Mouse (Mus musculus): ENCODE results near the gene Glis3. TPM values are rescaled to one million over a fixed set of nuclear protein-coding genes. Genes with fewer than 3 reads are reported as not detected.

The Glis3 gene
- polyA plus RNA-seq, 1 experiment: 2.2 TPM

DNA sequence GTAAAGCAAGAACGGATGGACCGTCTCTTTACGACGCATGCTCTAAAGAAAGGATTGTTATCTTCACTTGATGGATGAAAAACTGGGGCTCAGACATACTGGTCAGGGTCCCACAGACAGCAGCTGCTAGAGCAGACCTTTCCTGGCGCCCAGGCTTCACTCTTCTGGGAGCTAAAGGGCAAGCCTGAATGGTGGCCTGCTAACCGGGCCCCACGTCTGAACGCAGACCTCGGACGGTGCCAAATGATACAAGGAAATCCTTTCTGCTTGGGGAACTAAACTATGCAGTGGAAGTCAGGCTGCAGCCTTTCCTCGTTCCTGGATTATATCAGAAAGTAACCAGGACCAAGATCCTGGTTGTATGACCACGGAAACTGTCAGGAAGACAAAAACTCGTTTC lies 86.9 kb downstream of the Glis3 start:
- no peak for DNase-seq (ENCODE audit: low spot score)

DNA sequence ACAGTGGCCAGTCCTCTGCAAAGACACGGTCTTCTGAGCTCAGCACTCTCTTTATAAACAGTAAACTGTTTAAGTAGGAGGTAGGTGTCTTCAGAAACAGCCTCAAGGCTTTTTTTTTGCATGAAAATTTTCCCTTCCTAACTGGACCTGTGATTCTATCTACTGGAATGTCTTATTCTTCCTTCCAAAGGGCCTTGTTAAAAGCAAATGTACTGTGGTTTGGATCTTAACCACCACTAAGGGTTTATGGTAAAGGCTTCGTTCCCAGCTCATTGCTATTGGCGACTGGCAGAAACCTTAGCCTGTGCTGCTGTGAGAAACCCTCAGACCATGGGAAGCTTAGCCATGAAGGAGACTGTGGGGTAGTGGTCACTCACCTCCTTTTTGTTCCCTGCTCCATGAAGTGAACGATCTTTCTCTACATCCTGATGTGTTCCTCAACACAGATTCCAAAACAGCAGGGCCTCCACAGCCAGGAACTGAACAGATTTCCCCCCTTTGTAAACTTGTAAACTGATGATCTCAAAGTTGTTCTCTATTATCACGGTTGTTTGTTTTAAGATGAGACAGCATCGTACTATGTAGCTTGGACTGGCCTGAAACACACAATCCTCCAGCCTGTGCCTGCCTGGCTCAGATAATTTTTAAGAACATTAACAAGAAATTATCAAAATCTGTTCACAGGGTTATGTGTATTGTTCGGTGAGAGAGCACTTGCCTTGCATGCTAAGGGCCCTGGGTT lies 88.0 kb downstream of the Glis3 start:
- no peak for DNase-seq (ENCODE audit: low spot score)

DNA sequence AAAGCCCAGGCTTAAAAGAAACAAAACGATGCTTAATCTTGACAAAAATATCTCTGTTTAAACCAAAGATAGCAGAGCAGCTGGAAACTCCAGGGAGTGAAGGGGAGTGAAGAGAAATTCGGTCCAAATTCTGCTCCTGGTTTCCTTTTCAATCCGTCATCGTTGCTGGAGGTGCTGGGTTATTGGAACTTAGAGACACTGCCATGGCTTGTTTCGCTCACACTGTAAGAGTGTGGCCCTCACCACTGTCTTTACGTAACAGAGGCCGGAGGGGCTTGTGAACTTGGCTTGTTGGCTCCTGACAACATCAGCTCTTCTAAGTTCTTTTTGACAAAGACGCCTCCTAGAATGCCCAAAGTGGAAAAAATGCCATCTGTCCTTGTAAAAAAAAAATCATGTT lies 99.4 kb downstream of the Glis3 start:
- DNase-seq (ENCODE audit: low spot score): no peak

DNA sequence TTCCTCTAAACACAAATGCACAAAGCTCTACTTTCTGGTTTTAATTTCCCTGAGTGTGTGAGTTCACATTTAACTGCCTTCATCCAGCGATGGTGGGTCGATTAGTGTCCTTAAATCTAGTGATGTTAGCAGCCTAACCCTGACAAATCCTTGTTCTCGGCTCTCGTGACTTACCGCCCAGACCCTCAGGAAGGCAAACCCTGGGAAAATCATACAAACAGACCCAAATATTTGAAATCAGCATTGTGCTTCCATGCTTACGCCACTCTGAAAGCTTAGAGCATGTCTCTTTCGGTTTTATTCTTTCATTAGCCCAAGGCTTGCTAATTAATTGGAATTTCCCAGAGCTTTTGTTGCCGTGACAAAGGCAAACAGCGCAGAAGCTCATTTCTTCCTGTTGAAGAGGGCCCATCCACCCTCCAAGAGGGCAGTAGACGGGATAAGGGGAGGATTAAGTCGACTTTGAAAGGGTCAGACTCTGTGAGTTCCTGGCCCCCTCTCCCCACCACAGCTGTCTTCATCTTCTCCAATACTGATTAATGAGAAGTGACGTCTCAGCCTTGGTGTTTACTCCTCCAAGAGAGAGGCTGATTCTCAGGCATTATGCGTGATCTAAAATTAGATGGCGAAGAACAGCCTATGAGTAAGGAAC lies 100.0 kb downstream of the Glis3 start:
- no peak for DNase-seq (ENCODE audit: low spot score)

DNA sequence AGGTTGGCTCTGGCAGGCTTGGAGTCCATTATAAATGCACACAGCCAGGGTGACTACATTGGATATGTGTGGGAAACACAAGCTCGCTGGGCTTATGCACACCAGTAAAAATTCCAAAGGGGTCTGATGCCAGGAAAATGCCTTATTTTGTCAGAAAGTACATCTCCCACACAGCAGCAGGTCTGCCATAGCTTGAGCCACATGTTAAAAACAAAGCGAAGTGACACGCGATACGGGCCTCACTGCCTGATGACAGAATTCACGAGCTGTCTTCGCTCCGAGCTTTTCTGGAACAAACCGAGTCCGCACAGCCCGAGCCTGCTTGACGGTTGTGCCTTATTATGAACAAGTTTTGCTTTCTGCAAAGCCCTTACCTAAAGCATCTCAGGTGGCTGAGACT lies 102.9 kb downstream of the Glis3 start:
- DNase-seq (ENCODE audit: low spot score): no peak

DNA sequence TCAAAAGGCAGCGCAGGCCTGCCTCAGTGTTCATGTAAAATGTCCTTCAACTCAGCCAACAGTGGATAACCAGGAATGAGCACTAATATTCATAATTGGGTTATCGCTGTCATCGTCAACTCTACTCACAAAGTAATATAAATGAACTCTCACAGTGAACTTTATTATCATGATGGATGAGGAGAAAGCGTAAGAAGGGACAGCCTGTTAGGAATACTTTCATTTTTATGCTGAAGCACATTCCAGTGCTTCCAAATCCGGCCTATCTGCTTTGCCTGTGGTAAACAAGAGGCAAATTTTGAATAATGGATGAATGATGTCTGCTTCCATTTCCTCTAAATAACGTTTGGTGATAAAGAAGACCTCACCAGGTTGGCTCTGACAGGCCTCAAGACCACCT lies 103.3 kb downstream of the Glis3 start:
- DNase-seq (ENCODE audit: low spot score): no peak

DNA sequence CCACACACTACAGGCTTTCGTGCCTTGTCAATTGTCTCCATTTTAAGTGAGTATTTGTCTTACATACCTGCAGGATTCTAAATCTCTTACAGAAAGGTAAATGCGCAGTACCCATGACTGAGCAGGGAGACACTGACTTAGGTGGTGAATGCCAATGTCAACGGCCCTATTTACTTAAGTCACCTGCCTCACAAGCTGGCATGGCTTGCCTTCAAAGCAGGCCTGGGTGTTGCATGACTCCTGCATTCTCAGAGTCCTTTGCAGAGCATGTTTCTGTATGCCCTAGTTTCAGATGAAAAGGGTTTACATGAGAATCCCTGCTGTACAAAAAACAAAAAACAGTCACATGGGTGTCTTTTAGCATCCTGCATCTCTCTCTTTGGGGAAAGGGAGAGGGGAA lies 106.2 kb downstream of the Glis3 start:
- DNase-seq (ENCODE audit: low spot score): no peak

DNA sequence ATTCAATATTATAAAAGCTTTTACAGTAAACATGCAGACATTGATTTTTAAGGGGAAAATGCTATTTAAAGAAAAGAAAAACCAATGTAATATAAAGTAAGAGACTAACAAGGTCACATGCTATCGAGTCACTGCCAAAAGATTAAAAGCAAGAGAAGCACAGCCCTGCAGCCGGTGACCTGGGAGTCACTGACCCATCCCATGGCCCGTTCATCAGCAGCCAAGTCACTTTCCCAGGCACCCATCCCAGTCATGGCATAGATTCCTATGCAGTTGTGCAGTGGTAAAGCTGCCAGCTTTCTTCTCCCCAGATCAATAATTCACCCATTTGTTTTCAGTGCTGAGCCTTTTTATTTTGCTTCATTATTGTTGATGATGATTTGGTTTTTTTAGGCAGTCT lies 110.0 kb downstream of the Glis3 start:
- DNase-seq (ENCODE audit: low spot score): no peak

DNA sequence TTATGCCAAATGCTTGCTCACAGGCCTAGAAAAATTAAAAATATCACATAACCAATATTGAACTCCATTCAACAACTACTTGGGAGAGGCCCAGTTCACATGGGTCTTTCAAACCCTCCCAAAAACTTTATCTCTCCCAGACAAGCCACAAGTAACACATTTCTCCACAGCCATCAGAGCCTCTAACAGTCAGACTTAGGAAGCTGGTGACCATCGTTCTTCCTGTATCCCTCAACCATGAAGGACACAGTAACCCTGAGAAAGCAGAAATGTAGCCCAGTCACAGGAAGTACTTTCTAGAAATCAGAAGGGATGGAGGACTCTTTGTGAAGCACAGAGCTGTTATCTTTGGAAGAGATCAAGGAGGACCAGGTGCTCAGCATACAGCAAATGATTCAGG lies 112.8 kb downstream of the Glis3 start:
- no peak for DNase-seq (ENCODE audit: low spot score)

DNA sequence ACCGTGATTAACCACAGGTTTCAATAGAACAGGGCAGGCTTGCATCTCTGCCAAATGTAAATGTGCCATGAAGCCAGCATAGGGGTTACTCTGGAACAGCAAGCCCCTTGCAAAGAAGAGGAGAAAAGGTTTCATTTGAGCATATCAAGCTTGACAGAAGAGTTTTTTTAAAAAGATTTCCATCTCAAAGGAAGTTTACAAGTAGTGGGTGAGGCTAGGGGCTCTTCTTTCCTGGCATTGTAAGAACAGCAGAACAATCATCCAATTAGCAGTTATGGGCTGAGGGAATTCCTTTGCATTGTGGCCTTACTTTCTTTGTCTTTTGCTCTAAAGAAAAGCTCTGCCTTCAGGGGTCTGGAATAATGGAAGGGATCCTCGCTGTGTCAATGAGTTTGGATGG lies 113.3 kb downstream of the Glis3 start:
- DNase-seq (ENCODE audit: low spot score): no peak

DNA sequence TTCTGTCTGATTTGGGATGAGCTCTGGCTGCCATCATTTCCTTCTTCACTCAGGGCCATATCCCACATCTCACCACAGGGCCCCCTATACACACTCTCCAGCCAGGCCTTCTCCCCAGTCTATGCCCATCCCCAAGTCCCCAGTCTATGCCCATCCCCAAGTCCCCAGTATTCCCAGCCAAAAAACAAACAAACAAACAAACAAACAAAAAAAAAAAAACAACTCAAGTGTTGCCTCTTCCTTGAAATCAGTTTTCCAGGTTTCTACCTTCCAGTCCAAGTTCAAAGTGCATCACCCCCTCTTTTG lies 118.2 kb downstream of the Glis3 start:
- no peak for DNase-seq (ENCODE audit: low spot score)

DNA sequence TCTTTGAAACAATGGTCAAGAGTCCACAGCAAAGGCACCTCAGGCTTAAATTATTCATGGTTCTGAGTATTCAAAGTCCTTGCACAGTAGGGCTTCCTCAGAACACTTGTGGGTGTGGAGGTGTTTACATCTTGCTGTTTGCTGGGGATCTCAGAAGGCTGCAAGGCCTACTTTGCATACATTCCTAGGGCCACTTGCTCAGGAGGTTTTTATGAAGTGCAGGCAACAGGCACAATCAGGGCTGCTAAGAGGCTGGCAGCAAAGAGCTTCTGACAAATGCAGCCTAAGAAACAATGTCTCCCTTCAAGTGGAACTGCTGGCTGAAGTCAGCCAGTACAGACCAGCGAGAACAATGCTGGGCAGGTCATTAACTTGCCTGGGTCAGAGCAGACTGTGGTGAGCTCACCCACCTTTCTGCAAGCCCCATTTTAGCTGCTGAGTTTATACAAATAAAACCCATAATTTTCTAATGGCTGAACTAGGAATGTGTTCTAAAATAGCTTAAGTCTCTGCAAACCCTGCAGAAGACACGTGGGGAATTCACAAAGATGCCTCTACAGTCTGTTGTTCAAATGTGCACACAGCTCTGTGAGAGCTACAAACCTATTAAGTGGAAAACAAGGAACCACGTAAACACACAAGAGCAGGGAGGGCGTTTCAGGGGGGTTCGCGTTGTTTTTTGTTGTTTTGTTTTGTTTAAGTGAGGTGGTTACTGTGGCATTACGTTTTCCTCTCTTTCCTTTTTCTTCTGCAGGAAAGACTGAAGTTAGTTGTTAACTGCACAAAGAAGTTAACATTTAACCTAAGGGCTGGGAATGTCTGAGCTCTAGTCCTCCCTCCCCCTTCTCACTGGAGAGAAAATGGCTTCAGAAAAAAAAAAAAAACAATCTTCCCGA lies 118.8 kb downstream of the Glis3 start:
- DNase-seq (ENCODE audit: low spot score): no peak

DNA sequence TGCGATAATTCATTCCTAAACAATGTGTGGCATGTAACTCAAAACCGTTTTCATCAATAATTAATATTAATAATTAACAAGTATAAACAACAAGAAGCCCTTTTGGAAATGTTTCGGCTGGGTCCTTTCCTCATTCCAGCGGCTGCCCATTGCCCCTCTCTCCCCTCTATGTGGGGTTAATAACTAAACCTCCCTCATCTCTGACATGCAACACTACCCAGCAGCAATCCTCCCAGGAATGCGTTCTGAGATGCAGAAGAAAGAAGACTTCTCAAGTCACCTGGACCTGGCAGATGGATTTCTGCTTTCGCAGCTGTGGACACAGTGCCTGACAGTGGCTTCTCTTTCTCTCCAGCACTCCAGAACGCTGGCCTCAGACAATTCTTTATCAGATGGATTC lies 120.0 kb downstream of the Glis3 start:
- DNase-seq (ENCODE audit: low spot score): no peak

DNA sequence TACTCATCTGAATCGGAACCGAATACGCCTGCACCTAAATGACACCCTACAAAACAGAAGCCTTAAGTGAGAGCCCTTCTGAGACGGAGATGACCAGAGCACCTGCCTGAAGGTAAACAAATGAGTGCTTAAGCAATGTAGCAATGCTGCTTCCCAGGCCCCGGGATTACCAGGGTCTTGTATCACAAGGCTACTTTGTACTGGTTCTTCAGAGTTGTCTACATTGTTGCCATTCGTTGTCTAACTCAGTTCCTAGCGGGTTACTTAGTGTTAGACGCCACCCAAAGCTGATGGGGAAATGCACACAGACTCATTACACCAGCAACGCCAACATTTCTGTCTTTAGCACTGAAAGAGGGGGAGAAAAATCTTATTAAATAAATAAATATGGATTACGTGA lies 120.5 kb downstream of the Glis3 start:
- no peak for DNase-seq (ENCODE audit: low spot score)

DNA sequence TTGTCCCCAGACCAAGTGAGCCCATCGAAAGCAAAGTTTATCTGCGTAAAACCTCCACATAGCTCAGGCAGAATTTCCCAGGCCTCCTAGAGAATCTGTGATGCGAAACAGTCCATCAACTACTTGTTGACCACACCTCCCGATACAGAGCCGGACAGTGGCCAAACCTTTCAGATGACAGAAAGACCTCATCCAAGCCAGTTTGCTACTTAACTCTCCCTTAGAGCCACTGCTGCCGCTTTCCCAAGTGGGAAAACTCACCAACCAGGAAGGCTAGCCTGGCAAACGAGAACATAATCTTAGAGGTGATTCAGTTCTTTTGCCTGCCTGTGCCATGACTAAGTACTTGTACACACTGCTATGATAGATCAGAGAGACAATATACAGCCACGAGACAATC lies 121.2 kb downstream of the Glis3 start:
- no peak for DNase-seq (ENCODE audit: low spot score)

DNA sequence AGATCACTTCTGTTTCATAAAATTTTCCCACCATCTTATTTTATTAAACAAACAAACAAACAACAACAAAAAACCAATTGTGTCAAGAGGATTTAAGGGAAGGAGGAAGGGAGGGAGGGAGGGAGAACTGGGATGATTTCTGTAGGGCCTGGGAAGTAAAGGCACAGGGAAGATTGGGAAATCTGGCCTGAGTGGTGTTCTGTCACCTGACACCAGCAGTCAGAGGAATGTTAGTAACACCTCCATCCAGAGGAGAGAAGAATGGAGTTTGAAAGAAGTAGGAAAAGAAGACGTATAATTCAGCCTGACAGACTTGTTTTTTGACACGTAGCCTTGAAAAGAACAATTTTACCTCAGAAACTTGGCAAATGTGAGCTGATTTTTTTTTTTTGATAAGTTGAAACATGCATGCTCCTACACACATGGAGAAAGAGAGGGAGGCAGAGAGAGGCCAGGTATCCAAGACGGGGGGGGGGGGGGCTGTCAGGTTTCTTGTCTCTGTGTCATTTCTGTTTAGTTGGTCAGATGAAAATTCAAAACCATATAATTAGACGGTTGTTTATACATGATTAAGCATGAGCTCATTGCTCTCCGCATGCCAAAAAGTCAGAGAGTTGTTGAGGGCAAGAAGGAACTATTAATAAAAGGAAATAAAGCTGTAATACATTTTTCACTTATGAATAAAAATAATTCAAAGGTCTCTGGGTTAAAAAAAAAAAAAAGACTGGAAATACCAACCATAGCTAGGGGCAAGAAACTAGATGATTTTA lies 122.1 kb downstream of the Glis3 start:
- no peak for DNase-seq (ENCODE audit: low spot score)

DNA sequence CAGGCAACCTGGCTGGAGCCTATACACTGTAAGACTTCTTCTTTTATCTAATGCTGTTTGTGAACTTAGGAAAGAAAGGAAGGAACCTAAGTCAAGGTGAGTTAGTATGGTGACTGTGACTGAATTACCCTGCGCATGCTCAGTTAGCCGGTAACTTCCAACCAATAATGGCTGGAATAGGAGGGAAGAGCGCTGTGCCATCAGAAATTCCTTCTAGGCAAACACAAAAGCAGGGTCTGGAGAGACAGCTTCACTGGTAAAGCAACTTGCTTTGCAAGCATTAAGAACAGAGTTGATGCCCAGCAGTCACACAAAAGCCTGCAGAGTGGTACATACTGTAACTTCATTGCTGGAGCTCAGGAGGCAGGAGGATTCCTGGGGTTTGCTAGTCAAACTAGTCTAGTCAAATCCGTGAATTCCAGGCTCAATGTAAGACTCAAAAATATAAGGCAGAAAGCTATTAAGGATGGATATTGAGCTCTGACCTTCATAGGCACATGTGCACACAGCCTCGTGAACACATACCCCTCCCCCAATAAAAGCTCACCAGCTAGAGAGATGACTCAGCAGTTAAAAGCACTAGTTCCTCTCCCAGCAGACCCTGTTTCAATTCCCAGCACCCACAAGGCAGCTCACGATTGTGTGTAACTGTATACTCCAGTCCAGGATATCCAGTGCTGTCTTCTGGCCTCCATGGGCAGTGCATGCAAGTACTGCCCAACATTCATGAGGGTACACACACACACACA lies 124.5 kb downstream of the Glis3 start:
- no peak for DNase-seq (ENCODE audit: low spot score)

DNA sequence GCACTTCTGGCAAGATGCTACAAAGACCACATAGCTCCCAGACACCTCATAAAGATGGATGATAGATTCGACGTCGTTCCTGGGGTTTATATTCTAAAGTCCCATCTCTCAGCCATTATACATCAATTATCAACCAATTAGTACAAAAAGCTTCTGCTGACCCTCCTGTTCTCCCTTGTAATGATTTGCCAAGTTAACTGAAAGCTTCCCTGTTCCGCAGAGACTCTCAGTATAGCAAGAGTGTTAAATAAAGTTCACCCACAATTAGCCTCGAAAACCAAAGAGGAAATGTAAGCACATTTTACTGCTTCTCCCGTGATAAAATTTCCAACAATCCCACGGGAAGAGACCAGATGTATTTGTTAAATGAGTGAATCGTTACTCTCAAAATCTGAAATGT lies 129.3 kb downstream of the Glis3 start:
- no peak for DNase-seq (ENCODE audit: low spot score)

DNA sequence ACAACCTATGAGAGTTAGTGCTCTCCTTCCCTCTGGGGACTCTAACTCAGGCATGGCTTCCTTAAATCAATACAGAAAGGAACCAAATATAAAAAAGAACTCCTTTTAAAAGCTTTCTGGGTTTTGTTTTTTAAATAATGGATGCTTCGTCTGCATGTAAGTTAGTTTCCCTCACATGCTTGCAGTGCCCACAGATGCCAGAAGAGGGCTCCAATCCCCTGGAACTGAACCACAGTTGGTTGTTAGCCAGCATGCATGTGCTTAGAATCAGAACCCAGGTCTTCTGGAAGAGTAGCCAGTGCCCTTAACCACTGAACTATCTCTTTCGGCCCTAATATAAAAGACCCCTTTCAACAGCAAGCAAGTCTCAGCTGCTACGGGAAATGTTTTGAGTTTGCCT lies 132.9 kb downstream of the Glis3 start:
- no peak for DNase-seq (ENCODE audit: low spot score)

DNA sequence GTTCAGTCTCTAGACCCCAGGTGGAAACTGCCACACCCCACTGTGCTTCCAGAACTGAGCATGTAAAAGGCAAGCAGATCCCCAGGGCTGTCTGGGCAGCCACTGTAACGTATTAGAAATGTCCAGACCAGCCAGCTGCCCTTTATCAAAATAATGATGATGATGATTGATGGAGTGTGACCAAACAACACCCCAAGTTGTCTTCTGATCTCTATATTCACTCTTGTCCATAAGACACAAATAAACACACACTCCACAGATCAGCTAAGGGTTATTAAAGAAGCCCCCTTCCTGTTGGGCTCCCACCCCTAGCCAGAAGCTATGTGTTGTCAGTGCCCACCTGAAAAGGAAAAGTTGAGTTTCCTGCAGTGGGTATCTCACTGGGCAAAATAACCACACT lies 134.4 kb downstream of the Glis3 start:
- no peak for DNase-seq (ENCODE audit: low spot score)

DNA sequence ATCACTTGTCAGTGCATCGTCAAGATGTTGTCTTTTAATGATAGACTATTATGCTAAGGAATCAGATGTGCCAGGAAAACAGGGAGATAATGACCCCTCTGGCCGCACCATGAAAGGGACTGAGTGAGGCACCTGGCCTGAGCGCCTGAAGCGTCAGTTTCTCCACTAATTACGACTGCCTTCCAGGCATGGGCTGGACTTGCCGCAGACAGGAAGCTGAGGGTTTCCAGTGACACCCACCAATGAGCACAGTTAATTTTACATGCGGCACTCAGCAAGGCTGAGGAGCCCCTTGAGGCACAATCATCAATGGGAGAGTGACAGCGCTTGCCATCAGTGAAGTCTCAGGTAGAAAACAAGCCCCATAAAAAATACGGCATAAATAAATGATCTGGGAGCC lies 141.1 kb downstream of the Glis3 start:
- DNase-seq (ENCODE audit: low spot score): no peak

DNA sequence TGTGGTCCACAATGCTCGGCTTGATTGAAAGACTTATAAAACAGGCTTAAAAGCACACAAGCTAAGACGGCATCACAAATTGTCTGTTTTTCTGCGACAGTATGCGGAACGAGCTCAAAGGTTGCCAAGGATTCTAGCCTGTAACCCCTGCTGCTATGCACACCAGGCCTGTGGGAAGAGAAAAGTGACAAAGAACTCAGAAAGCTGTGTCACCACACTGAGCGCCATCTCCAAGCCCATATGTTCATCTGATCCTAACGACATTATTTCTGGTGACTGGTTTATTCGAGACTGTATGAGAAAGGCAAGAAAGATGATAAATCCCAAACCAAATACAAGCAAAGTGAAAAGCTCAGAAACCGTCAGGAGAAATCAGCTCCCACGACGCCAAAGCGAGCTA lies 144.9 kb downstream of the Glis3 start:
- DNase-seq (ENCODE audit: low spot score): no peak
